Mouse (Mus musculus) liver, embryonic 15.5 days (tissue): ENCODE measurements around the gene Aimp2. TPM values are rescaled to one million over a fixed set of nuclear protein-coding genes. Genes with fewer than 3 reads are reported as not detected.
A peak's percentile ranks its signal among the peaks of the same experiment; 100 is the strongest.

Experiments used
- ATAC-seq: fragments of 200-750 bp; cut with Nextera tagmentation; 2 replicates; pipeline ENCODE4 v1.8.0; 2017; ENCODE audit warnings: moderate number of reproducible peaks, mild to moderate bottlenecking, moderate library complexity; ENCODE audit not compliant: insufficient read depth
- H3K27ac ChIP-seq: fragments of 300-500 bp; sonication (generic); replicated peaks from 2 replicates; pipeline ENCODE4 v1.5.1; 2015; ENCODE audit warnings: mild to moderate bottlenecking, inconsistent platforms
- H3K27me3 ChIP-seq: fragments of 300-500 bp; sonication (generic); 2 replicates; pipeline ENCODE4 v1.6.1; 2015; ENCODE audit warnings: mild to moderate bottlenecking, inconsistent platforms
- H3K36me3 ChIP-seq: fragments of 300-500 bp; sonication (generic); replicated peaks from 2 replicates; pipeline ENCODE4 v1.6.1; 2015; ENCODE audit warnings: moderate library complexity, mild to moderate bottlenecking, inconsistent platforms
- H3K4me1 ChIP-seq: fragments of 300-500 bp; sonication (generic); replicated peaks from 2 replicates; pipeline ENCODE4 v1.6.1; 2015; ENCODE audit warnings: inconsistent platforms
- H3K4me2 ChIP-seq: fragments of 300-500 bp; sonication (generic); 2 replicates; pipeline ENCODE4 v1.6.1; 2015; ENCODE audit warnings: moderate library complexity, mild to moderate bottlenecking, inconsistent platforms
- H3K4me3 ChIP-seq: fragments of 300-500 bp; sonication (generic); replicated peaks from 2 replicates; pipeline ENCODE4 v1.5.1; 2015; ENCODE audit warnings: mild to moderate bottlenecking, inconsistent platforms
- H3K9ac ChIP-seq: fragments of 300-500 bp; sonication (generic); 2 replicates; pipeline ENCODE4 v1.6.1; 2015; ENCODE audit warnings: moderate library complexity, mild to moderate bottlenecking, inconsistent platforms
- H3K9me3 ChIP-seq: fragments of 300-500 bp; sonication (generic); replicated peaks from 2 replicates; pipeline ENCODE4 v1.6.1; 2016; ENCODE audit warnings: inconsistent platforms
- WGBS: fragments of 180-500 bp; shearing (Covaris S2); methylation state at CpG from one replicate; pipeline ENCODE4 v1.1.7; 2015; ENCODE audit warnings: mixed read lengths; ENCODE audit not compliant: insufficient replicate concordance; 5-methylcytosine and 5-hydroxymethylcytosine counted together
- polyA plus RNA-seq: library from polyadenylated mRNA; unstranded; fragments of >200 nt; fragmentation: Nextera tagmentation; extraction: Ambion mirVana; gene quantifications from 2 replicates; pipeline ENCODE4 v1.2.1, GENCODE M21; 2015

Aimp2 gene
- polyA plus RNA-seq, 1 experiment from 2014 or later: 44.1 TPM

DNA sequence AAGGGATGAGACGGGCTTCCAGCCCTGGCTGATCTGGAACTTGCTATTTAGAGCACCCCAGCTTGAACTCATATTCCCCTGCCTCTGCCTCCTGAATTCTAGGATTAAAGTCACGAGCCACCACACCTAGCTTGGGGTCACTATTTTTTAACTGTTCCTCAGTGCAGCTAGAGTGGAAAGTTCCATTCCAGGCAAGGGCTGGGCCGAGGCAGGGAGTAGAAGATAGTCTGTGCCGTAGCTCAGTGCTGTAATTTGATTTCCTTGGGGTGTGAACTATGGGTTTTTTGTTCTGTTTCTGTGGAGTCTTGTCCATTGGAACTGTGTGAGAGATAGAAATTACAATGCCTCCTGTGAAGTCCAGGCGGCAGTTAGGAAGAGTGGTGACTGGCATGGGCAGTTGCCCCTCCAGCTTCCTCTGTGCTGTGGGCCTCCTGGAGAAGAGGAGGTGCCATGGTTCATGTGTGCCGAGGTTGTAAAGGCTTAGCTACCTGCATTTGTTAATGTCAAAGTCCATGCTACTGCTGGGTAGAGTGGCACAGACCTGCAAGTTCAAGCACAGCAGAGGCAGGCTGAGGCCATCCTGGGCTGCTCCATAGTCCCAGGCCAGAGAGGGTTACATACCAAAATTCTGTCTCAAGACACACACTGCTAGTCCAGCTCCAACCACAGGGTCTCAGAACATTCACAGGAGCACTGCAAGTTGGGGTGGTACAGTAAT, 22.4 kb upstream of the Aimp2 start:
- ATAC-seq: no peak
- Histone ChIP-seq H3K9me3 (no peaks in the 10 kb centered on the region), H3K36me3 (peaks cover 55% of the 10 kb centered on the region), H3K4me3 (no peak overlapping the region), H3K27ac (no peak overlapping the region), H3K4me1 (peaks cover 2% of the 10 kb centered on the region; the same call in 1 of the 2 replicates), H3K27me3 (no peaks in the 10 kb centered on the region; the same call in 1 of the 2 replicates), H3K9ac (no peak overlapping the region), H3K4me2 (no peak overlapping the region)
- 76% methylated on average over 6 of the region's 6 CpGs for WGBS

DNA sequence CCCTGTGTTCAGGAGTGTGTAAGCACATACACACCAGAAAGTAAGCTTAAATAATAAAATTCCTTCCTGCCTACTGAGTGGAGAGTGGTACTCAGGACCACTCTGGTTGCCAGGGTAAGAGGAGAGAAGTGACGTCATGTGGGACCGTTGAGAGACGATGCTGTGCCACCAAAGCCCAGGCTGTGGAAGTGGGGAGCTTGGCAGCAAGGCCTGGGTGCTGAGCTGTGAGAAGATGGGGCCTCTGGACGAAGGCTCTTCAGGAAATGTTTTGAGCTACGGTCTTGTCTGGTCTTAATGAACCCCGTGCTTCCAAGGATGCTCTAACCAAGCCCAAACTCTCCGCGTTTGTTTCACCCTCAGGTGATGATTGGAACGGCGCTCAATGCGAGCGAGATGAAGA, 21.0 kb upstream of the Aimp2 start:
- Histone ChIP-seq H3K9ac (no peak overlapping the region), H3K27ac (no peak overlapping the region), H3K27me3 (no peaks in the 10 kb centered on the region), H3K36me3 (peaks cover 68% of the 10 kb centered on the region), H3K4me2 (no peak overlapping the region), H3K4me1 (peaks cover 3% of the 10 kb centered on the region), H3K4me3 (no peak overlapping the region), H3K9me3 (no peaks in the 10 kb centered on the region)
- 88% methylated on average over 12 of the region's 12 CpGs for WGBS
- no peak for ATAC-seq

DNA sequence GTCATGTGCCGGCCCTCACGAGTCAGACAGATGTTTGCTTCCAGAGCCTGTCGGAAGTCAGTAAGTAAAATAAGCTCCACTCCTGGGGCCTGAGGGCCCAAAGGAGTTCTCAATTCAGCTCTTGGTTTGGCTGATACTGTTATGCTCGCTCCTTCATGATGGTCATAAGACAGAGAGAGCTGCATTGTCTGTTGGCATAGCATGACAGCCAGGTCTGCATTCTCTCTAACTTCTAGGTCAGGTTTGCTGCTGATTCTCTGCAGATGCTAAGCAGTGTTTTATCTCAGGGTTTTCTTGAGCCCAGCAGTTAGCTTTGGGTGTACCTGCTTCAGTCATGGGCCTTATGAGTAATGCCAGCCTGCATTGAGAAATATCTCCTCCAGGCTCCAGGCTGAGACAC, 19.6 kb upstream of the Aimp2 start:
- H3K4me2 ChIP-seq: no peak overlapping the region
- no peak overlapping the region for H3K27ac ChIP-seq
- ATAC-seq: no peak
- 85% methylated on average over 4 of the region's 4 CpGs for WGBS
- peaks cover 80% of the 10 kb centered on the region for H3K36me3 ChIP-seq
- H3K4me3 ChIP-seq: no peak overlapping the region
- peaks cover 16% of the 10 kb centered on the region for H3K4me1 ChIP-seq
- H3K9ac ChIP-seq: no peak overlapping the region
- no peaks in the 10 kb centered on the region for H3K9me3 ChIP-seq
- H3K27me3 ChIP-seq: no peaks in the 10 kb centered on the region

DNA sequence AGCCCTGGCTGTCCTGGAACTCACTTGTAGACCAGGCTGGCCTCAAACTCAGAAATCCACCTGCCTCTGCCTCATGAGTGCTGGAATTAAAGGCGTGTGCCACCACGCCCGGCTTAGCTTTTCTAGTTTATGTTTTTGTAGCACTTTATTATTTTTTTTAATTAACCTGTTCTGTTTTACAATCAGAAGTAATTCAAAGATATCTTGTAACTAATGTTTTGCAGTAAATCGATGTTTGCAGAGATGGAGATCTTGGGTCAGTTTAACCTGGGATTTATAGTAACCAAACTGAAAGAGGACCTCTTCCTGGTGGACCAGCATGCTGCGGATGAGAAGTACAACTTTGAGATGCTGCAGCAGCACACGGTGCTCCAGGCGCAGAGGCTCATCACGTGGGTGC, 18.2 kb upstream of the Aimp2 start, which contains the start of gene Gm42421:
Gene Gm42421 (plus strand): TSS at position 301 of the 400 bp plus-strand sequence.
- Histone ChIP-seq H3K27ac (no peak within 1 kb of the TSS), H3K4me2 (no peak within 1 kb of the TSS), H3K9ac (no peak within 1 kb of the TSS), H3K36me3 (peaks cover 92% of the 10 kb centered on the region), H3K4me1 (peaks cover 26% of the 10 kb centered on the region), H3K4me3 (no peak within 1 kb of the TSS), H3K9me3 (no peaks in the 10 kb centered on the region), H3K27me3 (no peaks in the 10 kb centered on the region)
- WGBS: 89% methylated on average over 8 of the region's 8 CpGs
- no peak for ATAC-seq

DNA sequence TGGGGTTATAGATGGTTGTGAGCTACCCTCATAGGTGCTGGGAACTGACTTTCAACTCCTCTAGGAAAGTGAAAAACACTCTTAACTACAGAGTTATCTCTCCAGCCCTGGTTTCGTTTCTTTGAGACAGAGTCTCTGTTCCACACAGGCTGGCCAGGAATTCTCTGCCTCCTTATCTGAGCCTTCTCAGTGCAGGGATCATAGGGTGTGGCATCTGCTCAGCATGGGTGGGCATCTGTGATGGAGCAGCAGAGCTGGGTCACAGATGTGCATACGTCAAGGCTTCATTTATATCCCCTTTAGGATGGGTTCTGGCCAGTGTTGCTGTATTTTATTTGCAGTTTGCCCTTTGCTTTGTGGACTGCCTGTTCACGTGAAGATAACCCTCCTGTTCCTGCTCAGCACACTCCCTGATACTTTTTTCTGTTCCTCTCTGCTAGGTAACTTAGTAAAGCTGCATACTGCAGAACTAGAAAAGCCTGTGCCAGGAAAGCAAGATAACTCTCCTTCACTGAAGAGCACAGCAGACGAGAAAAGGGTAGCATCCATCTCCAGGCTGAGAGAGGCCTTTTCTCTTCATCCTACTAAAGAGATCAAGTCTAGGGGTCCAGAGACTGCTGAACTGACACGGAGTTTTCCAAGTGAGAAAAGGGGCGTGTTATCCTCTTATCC, 15.3 kb upstream of the Aimp2 start:
- H3K27ac ChIP-seq: peak overlapping the region; percentile 86
- H3K4me3 ChIP-seq: peak overlapping the region; percentile 11; the same call in 1 of the 2 replicates
- WGBS: 41% methylated on average over 6 of the region's 6 CpGs
- ATAC-seq: peak; percentile 100
- peak overlapping the region; percentile 12; the same call in 1 of the 2 replicates for H3K9ac ChIP-seq
- no peaks in the 10 kb centered on the region for H3K9me3 ChIP-seq
- peaks cover 89% of the 10 kb centered on the region for H3K36me3 ChIP-seq
- no peaks in the 10 kb centered on the region for H3K27me3 ChIP-seq
- H3K4me1 ChIP-seq: peaks cover 26% of the 10 kb centered on the region
- peak overlapping the region; percentile 57 for H3K4me2 ChIP-seq

DNA sequence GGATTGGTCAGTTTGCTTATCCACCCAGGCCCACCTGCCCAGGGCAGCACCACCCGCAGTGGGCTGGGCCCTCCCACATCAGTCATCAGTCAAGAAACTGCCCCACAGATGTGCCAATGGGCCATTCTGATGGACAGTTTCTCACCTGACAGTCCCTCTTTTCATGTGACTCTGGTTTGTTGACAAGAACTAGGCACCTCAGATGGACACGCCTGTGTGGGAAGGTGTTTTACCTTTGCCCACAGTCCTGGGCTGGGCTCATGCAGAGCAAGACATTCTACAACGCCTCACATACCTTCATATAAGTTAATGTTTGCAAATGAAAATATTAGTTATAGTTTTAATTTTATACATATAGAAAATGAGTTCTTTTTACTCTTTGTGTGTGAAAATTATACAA, 8.5 kb upstream of the Aimp2 start:
- H3K36me3 ChIP-seq: peaks cover 82% of the 10 kb centered on the region
- 84% methylated on average over 3 of the region's 3 CpGs for WGBS

DNA sequence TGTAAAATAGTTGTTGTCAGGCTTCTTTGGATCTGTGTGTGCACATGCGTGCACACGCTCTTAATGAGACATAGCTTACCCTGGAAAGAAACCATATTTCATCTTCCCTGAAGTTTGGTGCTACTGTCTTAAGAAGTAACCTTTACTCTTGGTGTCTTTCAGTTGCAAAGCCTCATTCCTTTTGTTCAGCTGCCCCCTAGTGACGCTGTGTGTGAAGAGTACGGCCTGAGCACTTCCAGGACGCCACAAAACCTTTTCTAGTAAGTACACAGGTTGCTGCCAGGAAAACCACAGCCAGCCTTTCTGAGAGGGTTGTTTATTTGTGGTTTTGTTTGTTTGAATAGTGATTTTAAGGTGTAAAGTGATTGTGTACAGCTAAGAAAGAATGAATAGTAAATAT, 7.8 kb upstream of the Aimp2 start:
- no peak for ATAC-seq

More for the DNA sequence above, 8.5 kb upstream of the Aimp2 start:
- Histone ChIP-seq H3K9ac (no peak overlapping the region), H3K9me3 (no peaks in the 10 kb centered on the region), H3K4me3 (no peak overlapping the region), H3K4me1 (no peaks in the 10 kb centered on the region), H3K27ac (no peak overlapping the region), H3K27me3 (no peaks in the 10 kb centered on the region), H3K4me2 (no peak overlapping the region)
- ATAC-seq: no peak

DNA sequence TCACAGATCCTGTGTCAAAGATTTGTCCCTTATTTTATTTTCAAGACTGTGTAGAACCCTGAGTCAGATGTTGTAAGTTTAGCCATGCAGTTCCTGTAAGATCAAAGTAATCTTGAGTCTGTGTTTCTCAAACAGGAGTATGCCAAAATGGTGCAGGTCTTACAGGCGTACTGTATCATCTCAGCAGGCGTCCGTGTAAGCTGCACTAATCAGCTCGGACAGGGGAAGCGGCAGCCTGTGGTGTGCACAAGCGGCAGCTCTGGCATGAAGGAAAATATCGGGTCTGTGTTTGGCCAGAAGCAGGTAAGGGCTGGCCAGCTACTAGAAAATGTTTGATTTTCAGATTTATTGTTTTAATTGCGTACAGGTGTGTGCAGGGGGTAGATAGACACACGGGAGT, 6.6 kb upstream of the Aimp2 start:
- ATAC-seq: no peak
- Histone ChIP-seq H3K27me3 (no peaks in the 10 kb centered on the region), H3K27ac (no peak overlapping the region), H3K4me1 (peaks cover 5% of the 10 kb centered on the region), H3K36me3 (peaks cover 71% of the 10 kb centered on the region), H3K9me3 (no peaks in the 10 kb centered on the region), H3K4me2 (no peak overlapping the region), H3K4me3 (no peak overlapping the region), H3K9ac (no peak overlapping the region)
- WGBS: 87% methylated on average over 9 of the region's 9 CpGs

More for the DNA sequence above, 7.8 kb upstream of the Aimp2 start:
- Histone ChIP-seq H3K9ac (no peak overlapping the region), H3K36me3 (peaks cover 77% of the 10 kb centered on the region), H3K27me3 (no peaks in the 10 kb centered on the region), H3K9me3 (no peaks in the 10 kb centered on the region), H3K4me1 (no peaks in the 10 kb centered on the region), H3K27ac (no peak overlapping the region), H3K4me2 (no peak overlapping the region), H3K4me3 (no peak overlapping the region)
- 56% methylated on average over 5 of the region's 5 CpGs for WGBS

DNA sequence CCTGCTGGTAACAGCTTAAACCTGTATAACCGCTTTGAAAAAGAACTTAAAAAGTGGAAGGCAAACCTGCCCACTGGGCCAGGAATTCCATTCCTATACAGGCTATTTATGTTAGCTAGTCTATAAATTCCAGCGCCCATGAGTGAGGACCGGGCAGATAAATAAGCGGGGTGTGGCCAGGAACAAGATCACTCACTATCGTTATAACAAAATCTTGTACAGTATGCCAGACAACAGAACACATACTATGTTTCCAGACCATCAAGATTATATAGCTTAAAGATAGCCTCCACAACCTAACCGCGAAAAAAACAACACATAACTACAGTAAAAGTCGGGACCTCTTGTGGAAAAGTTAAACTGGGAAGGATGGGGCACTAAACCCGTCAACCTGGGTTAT, 721 bp downstream of the Aimp2 start:
- H3K27ac ChIP-seq: peak overlapping the region; percentile 98
- H3K9me3 ChIP-seq: no peaks in the 10 kb centered on the region
- peak; percentile 49 for ATAC-seq
- peaks cover 42% of the 10 kb centered on the region for H3K4me1 ChIP-seq
- peak overlapping the region; percentile 91 for H3K4me2 ChIP-seq
- peak overlapping the region; percentile 87 for H3K4me3 ChIP-seq
- peak overlapping the region; percentile 63 for H3K9ac ChIP-seq
- H3K36me3 ChIP-seq: peaks cover 40% of the 10 kb centered on the region
- H3K27me3 ChIP-seq: no peaks in the 10 kb centered on the region
- 2% methylated on average over 9 of the region's 9 CpGs for WGBS

DNA sequence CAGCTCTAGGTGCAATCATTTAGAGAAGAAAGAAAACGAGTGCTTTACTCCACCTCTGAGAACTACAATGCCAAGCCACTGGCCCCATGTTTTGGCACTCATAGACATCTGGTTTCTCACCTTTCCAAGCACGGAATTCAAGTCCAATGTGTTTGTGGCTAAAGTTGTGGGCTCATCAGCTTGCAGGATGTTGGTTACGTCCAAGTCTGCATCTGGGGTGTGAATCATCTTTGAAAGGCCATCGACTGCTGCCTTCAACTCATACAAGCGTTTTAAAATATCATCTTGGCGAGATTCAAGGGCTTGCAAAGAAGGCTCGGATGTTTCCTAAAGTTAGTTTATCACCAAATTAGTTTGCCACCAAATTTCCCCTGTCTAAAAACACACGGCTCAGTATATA, 3.2 kb downstream of the Aimp2 start:
- H3K27ac ChIP-seq: 0 out of 2 replicates have a peak overlapping the region, but pooled peaks have one; percentile 7
- 78% methylated on average over 8 of the region's 8 CpGs for WGBS
- ATAC-seq: no peak
- H3K4me2 ChIP-seq: no peak overlapping the region
- H3K36me3 ChIP-seq: peaks cover 55% of the 10 kb centered on the region
- peaks cover 58% of the 10 kb centered on the region for H3K4me1 ChIP-seq
- H3K9me3 ChIP-seq: no peaks in the 10 kb centered on the region
- H3K4me3 ChIP-seq: no peak overlapping the region
- H3K27me3 ChIP-seq: no peaks in the 10 kb centered on the region
- H3K9ac ChIP-seq: no peak overlapping the region

DNA sequence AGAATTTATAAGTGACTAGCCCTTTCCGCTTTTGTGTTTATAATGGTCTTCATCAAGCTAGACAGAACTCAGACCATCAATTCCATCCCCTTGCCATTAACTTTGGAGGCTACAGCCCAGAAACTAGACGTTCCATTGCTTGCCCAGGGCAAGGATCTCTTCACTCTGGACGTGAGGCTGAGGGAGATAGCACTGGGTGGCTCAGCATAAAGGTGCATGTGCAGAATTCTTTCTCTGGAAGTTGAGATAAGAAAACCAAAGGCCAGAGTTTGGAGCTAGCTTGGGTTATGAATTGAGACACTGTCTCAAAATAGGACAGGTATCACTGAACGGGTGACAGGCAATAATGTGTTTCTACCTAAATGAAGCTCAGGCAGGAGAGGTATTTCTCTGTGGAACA, 5.8 kb downstream of the Aimp2 start:
- Histone ChIP-seq H3K4me2 (no peak overlapping the region), H3K4me3 (no peak overlapping the region), H3K9ac (no peak overlapping the region), H3K4me1 (peaks cover 47% of the 10 kb centered on the region), H3K9me3 (no peaks in the 10 kb centered on the region), H3K27me3 (no peaks in the 10 kb centered on the region), H3K36me3 (peaks cover 81% of the 10 kb centered on the region), H3K27ac (peak overlapping the region; percentile 43; the same call in 1 of the 2 replicates)
- peak; percentile 59 for ATAC-seq
- WGBS: 34% methylated on average over 4 of the region's 4 CpGs
